Mouse (Mus musculus): Measurements from ENCODE around the gene Vim.

Vim gene

DNA sequence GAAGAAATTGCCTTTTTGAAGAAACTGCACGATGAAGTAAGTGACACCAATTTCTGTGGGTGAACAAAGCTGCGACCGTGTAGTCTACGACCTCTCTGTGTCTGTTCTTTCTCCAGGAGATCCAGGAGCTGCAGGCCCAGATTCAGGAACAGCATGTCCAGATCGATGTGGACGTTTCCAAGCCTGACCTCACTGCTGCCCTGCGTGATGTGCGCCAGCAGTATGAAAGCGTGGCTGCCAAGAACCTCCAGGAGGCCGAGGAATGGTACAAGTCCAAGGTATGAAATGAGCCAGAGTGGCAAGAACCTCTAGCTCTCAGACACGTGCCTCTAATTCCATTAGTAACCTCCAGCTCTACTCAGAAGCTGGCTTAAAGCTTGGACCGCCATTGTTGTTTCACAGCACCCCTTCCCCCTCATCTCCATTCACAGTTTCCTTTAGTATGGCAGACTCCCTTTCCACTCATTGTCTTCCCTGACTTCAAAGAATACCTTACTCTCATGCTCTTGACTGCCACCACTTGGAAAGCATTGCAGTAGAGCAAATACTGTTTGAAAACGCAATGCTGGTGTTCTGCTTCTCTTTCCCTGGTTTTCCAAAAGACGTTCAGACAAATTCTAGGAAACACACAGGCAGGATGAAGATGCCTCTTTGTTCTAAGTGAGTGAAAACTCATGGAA, 4.9 kb downstream of the Vim start:
- no peak for TF ChIP-seq GATA4 (IDR thresholded peaks at IDR 0.05; ENCODE audit: insufficient replicate concordance, low read length)

DNA sequence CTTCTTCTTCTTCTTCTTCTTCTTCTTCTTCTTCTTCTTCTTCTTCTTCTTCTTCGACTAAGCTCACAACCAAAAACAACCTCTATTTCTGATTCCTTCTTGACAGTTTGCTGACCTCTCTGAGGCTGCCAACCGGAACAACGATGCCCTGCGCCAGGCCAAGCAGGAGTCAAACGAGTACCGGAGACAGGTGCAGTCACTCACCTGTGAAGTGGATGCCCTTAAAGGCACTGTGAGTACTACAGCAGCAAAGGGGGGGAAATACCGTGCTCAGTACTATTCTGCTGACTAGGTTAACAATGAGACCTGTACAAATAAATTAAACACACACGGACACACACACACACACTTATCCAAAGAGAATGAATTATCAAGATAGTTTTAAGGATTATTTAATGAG, 5.6 kb downstream of the Vim start:
- TF ChIP-seq GATA4 (IDR thresholded peaks at IDR 0.05; ENCODE audit: insufficient replicate concordance, low read length): no peak

DNA sequence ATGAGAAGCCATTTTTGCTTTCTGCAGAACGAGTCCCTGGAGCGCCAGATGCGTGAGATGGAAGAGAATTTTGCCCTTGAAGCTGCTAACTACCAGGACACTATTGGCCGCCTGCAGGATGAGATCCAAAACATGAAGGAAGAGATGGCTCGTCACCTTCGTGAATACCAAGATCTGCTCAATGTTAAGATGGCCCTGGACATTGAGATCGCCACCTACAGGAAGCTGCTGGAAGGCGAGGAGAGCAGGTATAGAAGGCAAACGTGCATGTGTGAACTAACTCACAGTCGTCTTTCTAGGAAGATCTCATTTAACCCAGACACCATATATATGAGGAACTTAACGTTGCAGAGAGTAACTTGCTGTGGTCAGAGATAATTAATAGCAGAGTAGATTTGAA, 6.3 kb downstream of the Vim start:
- TF ChIP-seq GATA4 (IDR thresholded peaks at IDR 0.05; ENCODE audit: insufficient replicate concordance, low read length): no peak

DNA sequence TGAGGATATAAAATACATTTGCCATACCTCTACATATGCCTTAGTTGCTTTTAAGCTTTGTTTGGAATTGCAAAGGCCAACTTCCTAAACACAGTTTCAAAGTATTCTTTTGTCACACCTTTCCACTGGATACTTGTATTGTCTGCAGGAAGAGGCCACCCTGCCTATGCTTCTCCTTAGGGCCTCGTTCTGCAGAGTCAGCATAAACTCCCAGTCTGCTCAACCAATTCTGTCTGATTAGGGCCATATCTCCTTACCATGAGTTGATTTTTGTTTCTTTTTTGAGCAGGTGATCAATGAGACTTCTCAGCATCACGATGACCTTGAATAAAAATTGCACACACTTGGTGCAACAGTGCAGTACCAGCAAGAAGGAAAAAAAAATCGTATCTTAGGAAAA, 8.5 kb downstream of the Vim start:
- no peak for TF ChIP-seq GATA4 (IDR thresholded peaks at IDR 0.05; ENCODE audit: insufficient replicate concordance, low read length)

DNA sequence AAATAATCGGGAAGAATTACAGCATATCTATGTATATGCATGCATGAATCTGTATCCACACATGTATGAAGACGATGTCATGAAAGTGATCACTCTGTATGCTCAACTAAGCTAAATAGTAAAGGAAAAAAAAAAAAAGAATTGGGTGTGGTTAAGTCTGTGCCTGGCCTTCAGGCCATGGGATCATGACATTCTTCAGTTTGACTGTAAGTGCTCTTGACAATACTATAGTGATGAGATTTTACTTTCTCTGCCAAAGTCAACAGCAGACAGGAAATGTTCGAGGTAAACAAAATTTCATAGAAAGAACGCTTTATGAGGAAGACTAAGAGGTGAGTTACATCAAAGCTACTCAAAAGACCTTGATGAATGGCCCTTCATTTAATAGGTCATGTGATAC, 19.6 kb downstream of the Vim start:
- TF ChIP-seq GATA4 (IDR thresholded peaks at IDR 0.05; ENCODE audit: insufficient replicate concordance, low read length): no peak

DNA sequence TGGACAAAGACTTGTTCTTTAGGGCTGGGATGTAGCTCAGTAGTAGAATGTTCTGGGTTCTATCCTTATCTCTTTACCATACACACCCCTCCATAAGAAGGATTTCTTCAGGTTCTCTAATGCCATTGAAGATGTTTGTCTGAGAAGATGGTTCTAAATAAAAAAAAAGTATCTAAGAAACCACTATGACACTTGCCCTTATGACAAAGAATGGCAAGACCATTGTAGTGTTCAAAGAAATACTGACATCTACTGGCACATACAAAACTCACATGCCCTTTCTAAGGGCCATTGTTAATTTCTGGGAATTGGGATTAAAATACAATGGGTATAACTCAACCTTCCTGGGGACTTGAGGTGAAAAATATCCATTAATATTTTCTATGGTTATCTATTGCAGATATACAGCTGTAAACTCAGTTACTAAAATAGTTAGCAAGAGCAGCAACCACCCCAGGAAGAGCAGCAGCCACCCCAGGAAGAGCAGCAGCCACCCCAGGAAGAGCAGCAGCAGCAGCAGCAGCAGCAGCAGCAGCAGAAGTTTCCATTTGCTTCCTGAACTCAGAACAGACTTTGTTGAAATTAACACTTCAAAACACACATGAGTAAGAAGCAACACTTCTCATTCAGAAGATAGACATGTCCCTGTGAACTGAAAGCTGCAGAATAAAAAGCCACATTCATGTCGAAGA, 23.4 kb downstream of the Vim start:
- TF ChIP-seq GATA4 (IDR thresholded peaks at IDR 0.05; ENCODE audit: insufficient replicate concordance, low read length): no peak

DNA sequence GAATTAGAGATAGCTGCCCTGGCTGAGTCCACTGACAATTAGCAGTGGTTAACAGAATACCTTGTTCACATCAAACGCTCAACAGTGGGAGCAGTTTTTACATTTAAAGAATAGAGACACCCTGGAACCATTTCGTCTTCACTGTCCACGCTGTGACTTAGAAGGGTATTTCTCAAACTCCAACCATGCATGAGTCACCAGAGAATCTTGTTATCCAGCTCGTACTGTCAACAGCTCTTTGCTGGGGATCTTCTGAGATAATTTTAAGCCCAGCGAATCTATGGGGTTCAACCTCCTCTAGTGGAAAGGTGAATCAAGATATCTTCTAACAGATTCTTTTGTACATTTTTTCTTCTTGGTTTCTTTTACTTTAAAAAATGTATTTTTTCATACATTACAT, 24.4 kb downstream of the Vim start:
- TF ChIP-seq GATA4 (IDR thresholded peaks at IDR 0.05; ENCODE audit: insufficient replicate concordance, low read length): no peak

DNA sequence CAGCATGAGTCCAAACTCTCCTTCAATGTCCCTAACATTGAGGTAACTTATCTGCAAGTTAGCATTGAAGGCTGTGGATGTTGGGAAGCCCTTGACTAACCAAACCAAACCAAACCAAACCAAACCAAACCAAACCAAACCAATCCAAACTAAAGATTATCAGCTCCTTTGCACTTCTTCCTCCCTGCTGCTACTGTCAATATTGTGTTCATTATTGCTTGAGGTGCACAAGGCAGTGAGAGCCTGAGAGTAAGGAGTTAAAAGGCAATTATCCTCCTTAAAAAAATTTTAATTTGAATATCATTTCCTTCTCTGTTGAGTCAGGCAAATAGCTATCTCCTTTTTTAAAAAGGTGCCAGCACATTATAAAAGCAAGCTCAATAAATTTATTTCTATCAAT, 29.4 kb downstream of the Vim start:
- no peak for TF ChIP-seq GATA4 (IDR thresholded peaks at IDR 0.05; ENCODE audit: insufficient replicate concordance, low read length)

DNA sequence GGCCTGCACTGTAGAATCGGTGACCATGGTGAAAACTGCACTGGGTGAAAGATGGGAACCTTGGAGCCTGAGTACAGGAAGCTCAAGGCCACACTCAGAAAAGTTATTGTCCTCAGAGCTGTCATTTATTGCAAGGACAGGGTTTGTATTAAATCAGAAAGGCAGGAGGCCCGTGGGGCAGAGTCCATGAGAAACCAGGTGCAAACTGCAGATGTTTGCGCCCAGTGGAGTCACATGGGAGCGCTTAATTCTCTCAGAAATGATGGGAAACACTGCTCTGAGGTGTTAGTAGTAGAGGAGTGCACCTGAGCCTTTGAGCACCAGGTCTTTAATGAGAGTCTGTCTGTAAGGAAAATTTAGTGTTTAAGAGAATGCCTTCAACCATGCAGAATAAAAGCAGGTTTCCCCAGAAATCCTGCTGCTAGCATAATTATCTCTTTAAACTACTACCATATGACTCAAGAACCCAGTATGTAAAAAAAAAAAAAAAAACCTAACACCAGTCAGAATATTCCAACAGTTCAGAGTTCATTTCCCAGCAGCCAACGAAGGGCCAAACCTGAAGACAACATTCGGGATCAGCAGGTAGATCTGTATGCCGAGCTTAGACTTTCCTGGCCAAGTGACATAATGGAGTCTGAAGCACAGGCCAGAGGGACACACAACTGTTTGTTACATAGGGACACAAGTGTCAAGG, 56.6 kb downstream of the Vim start:
- no peak for TF ChIP-seq GATA4 (IDR thresholded peaks at IDR 0.05; ENCODE audit: insufficient replicate concordance, low read length)
